Mouse (Mus musculus) MEL (cell line): ENCODE data around the gene Ip6k3. TPM values are rescaled to one million over a fixed set of nuclear protein-coding genes. Genes with fewer than 3 reads are reported as not detected.

Experiments used
- DNase-seq: peaks from one replicate; pipeline ENCODE4 v3.0.0; 2011; ENCODE audit warnings: low read depth, low spot score
- H3K27ac ChIP-seq: 2 replicates; pipeline ENCODE4 v1.5.1; 2012; ENCODE audit warnings: low read depth, mild to moderate bottlenecking, control low read depth, low read length, moderate library complexity; ENCODE audit not compliant: control insufficient read depth
- H3K27me3 ChIP-seq, 2 experiments: fragments of 150-350 bp in 1 of 2; sonication (generic) in 1 of 2; 2 replicates each; pipeline ENCODE4 v1.6.1; 2012; ENCODE audit warnings: low read length in 2 of 2, mild to moderate bottlenecking in 2 of 2, improper control_type of control experiment in 1 of 2, moderate library complexity in 1 of 2; ENCODE audit not compliant: insufficient read depth in 2 of 2, control insufficient read depth in 1 of 2
- H3K36me3 ChIP-seq, 2 experiments: 2 replicates each; pipeline ENCODE4 v1.6.1; 2012 to 2014; ENCODE audit warnings: low read length in 2 of 2, improper control_type of control experiment in 1 of 2, inconsistent platforms in 1 of 2, mild to moderate bottlenecking in 1 of 2; ENCODE audit not compliant: insufficient read depth in 2 of 2, control insufficient read depth in 1 of 2
- H3K4me1 ChIP-seq, 2 experiments: fragments of 150-350 bp in 1 of 2; sonication (generic) in 1 of 2; 2 replicates each; pipeline ENCODE4 v1.6.1; 2012; ENCODE audit warnings: low read length in 2 of 2, improper control_type of control experiment in 1 of 2, mild to moderate bottlenecking in 1 of 2; ENCODE audit not compliant: insufficient read depth in 2 of 2, control insufficient read depth in 1 of 2
- H3K4me3 ChIP-seq, 2 experiments: fragments of 150-350 bp in 1 of 2; sonication (generic) in 1 of 2; 2 replicates each; pipeline ENCODE4 v1.5.1; 2012; ENCODE audit warnings: low read depth in 2 of 2, low read length in 2 of 2, mild to moderate bottlenecking in 2 of 2, moderate library complexity in 2 of 2, control low read depth in 1 of 2, improper control_type of control experiment in 1 of 2; ENCODE audit not compliant: control insufficient read depth in 1 of 2, insufficient read depth in 1 of 2
- H3K79me2 ChIP-seq: 2 replicates; pipeline ENCODE4 v1.6.1; 2012; ENCODE audit warnings: mild to moderate bottlenecking, low read length, moderate library complexity; ENCODE audit not compliant: control insufficient read depth, poor library complexity, insufficient read depth
- H3K9ac ChIP-seq: 2 replicates; pipeline ENCODE4 v1.6.1; 2012; ENCODE audit warnings: low read depth, mild to moderate bottlenecking, control low read depth, low read length, moderate library complexity; ENCODE audit not compliant: control insufficient read depth, poor library complexity, severe bottlenecking
- H3K9me3 ChIP-seq: fragments of 150-350 bp; sonication (generic); replicated peaks from 2 replicates; pipeline ENCODE4 v1.6.1; 2012; ENCODE audit warnings: mild to moderate bottlenecking, low read length, improper control_type of control experiment, moderate library complexity; ENCODE audit not compliant: insufficient read depth
- BHLHE40 ChIP-seq: IDR thresholded peaks from 2 replicates; pipeline ENCODE4 v1.6.1; 2012; ENCODE audit warnings: low read depth, mild to moderate bottlenecking, inconsistent platforms, low read length, improper control_type of control experiment, borderline replicate concordance
- CHD1 ChIP-seq: IDR thresholded peaks from 2 replicates; pipeline ENCODE4 v1.6.1; 2012; ENCODE audit warnings: low read depth, mild to moderate bottlenecking, inconsistent platforms, low read length, improper control_type of control experiment
- CTCF ChIP-seq, 3 experiments: IDR thresholded peaks in 2 of 3; conservative IDR thresholded peaks in 1 of 3; 2 replicates each; pipeline ENCODE4 v1.5.1; 2011 to 2012; ENCODE audit warnings: low read length in 3 of 3, low read depth in 2 of 3, mild to moderate bottlenecking in 2 of 3, improper control_type of control experiment in 1 of 3, inconsistent platforms in 1 of 3, mixed read lengths in 1 of 3, moderate library complexity in 1 of 3; ENCODE audit not compliant: control insufficient read depth in 1 of 3, insufficient read depth in 1 of 3, poor library complexity in 1 of 3, severe bottlenecking in 1 of 3
- E2F4 ChIP-seq: IDR thresholded peaks from 2 replicates; pipeline ENCODE4 v1.6.1; 2011; ENCODE audit warnings: low read depth, low read length, improper control_type of control experiment, borderline replicate concordance
- ELF1 ChIP-seq: IDR thresholded peaks from 2 replicates; pipeline ENCODE4 v1.6.1; 2014; ENCODE audit warnings: low read depth, mild to moderate bottlenecking, inconsistent platforms, low read length, improper control_type of control experiment, moderate library complexity
- ETS1 ChIP-seq: IDR thresholded peaks from 2 replicates; pipeline ENCODE4 v1.6.1; 2012; ENCODE audit warnings: low read depth, mild to moderate bottlenecking, inconsistent platforms, low read length, improper control_type of control experiment, moderate library complexity
- JUND ChIP-seq: IDR thresholded peaks from 2 replicates; pipeline ENCODE4 v1.6.1; 2011; ENCODE audit warnings: low read depth, mild to moderate bottlenecking, improper control_type of control experiment, low read length
- MAFK ChIP-seq: IDR thresholded peaks from 2 replicates; pipeline ENCODE4 v1.6.1; 2011; ENCODE audit warnings: low read depth, mild to moderate bottlenecking, low read length, improper control_type of control experiment, borderline replicate concordance
- MAX ChIP-seq: IDR thresholded peaks from 2 replicates; pipeline ENCODE4 v1.6.1; 2011; ENCODE audit warnings: low read length, improper control_type of control experiment
- MEF2A ChIP-seq: IDR thresholded peaks from 2 replicates; pipeline ENCODE4 v1.6.1; 2014; ENCODE audit warnings: low read depth, mild to moderate bottlenecking, inconsistent platforms, low read length, improper control_type of control experiment; ENCODE audit not compliant: poor library complexity, insufficient replicate concordance, severe bottlenecking; ENCODE audit errors: extremely low read depth
- MYC ChIP-seq: IDR thresholded peaks from 2 replicates; pipeline ENCODE4 v1.6.1; 2011; ENCODE audit warnings: low read depth, mild to moderate bottlenecking, low read length, improper control_type of control experiment, moderate library complexity
- NRF1 ChIP-seq: IDR thresholded peaks from 2 replicates; pipeline ENCODE4 v1.6.1; 2014; ENCODE audit warnings: low read depth, mild to moderate bottlenecking, inconsistent platforms, low read length, improper control_type of control experiment, moderate library complexity; ENCODE audit not compliant: poor library complexity, insufficient read depth, severe bottlenecking
- POLR2A ChIP-seq, 2 experiments: IDR thresholded peaks; 2 replicates each; pipeline ENCODE4 v1.6.1; 2011 to 2012; ENCODE audit warnings: low read length in 2 of 2, mild to moderate bottlenecking in 2 of 2, control low read depth in 1 of 2, improper control_type of control experiment in 1 of 2, low read depth in 1 of 2, moderate library complexity in 1 of 2; ENCODE audit not compliant: control insufficient read depth in 1 of 2, insufficient read depth in 1 of 2, poor library complexity in 1 of 2
- SMC3 ChIP-seq: IDR thresholded peaks from 2 replicates; pipeline ENCODE4 v1.6.1; 2011; ENCODE audit warnings: low read depth, low read length, improper control_type of control experiment
- TBP ChIP-seq: IDR thresholded peaks from 2 replicates; pipeline ENCODE4 v1.8.0; 2011; ENCODE audit warnings: low read depth, low read length, improper control_type of control experiment
- USF1 ChIP-seq: IDR thresholded peaks from 2 replicates; pipeline ENCODE4 v1.6.1; 2014; ENCODE audit warnings: low read depth, mild to moderate bottlenecking, inconsistent platforms, low read length, improper control_type of control experiment, moderate library complexity
- ZMIZ1 ChIP-seq: IDR thresholded peaks from 2 replicates; pipeline ENCODE4 v1.6.1; 2012; ENCODE audit warnings: low read depth, mild to moderate bottlenecking, inconsistent platforms, low read length, improper control_type of control experiment, moderate library complexity
- ZNF384 ChIP-seq: IDR thresholded peaks from 2 replicates; pipeline ENCODE4 v1.6.1; 2012; ENCODE audit warnings: low read depth, mild to moderate bottlenecking, inconsistent platforms, low read length, improper control_type of control experiment
- polyA plus RNA-seq, 2 experiments: library from polyadenylated mRNA; stranded (reverse) in 1 of 2; unstranded in 1 of 2; fragments of >175 nt in 1 of 2; fragments of >200 nt in 1 of 2; gene quantifications; 2 replicates each; pipeline versions ENCODE4 v1.2.1 to v1.2.4; 2012; ENCODE audit warnings: low replicate concordance in 2 of 2, low read depth in 1 of 2; ENCODE audit not compliant: insufficient read length in 2 of 2, insufficient read depth in 1 of 2, missing spikeins in 1 of 2
- total RNA-seq: library from RNA; depleted of rRNA; stranded (reverse); fragments of 300-350 nt; gene quantifications from 2 replicates; pipeline ENCODE4 v1.2.3, GENCODE M21; 2012

Gene Ip6k3
- total and polyA plus RNA-seq, 3 experiments, result not detected

GRCm38 (mm10) chr17:27129819-27130218 lies 37.8 kb downstream of the Ip6k3 start:
- DNase-seq, result no peak
- H3K4me3 ChIP-seq, result no peak overlapping the region
- no peak for TF ChIP-seq BHLHE40
- TF ChIP-seq MAFK, result no peak
- TF ChIP-seq, all 39 proteins: peak for 0
- Histone ChIP-seq H3K27ac (no peak overlapping the region), H3K79me2 (peaks cover 7% of the 10 kb centered on the region), H3K27me3 (no peaks in the 10 kb centered on the region), H3K36me3 (peaks cover 0 to 8% of the 10 kb centered on the region in 2 experiments; a peak in 2 of 4 replicates), H3K9ac (no peak overlapping the region), H3K9me3 (no peaks in the 10 kb centered on the region), H3K4me1 (peaks cover under 1 to 12% of the 10 kb centered on the region in 2 experiments; a peak in 3 of 4 replicates)

- Histone ChIP-seq H3K27ac (no peak overlapping the region), H3K27me3 (no peaks in the 10 kb centered on the region), H3K79me2 (peaks cover 7% of the 10 kb centered on the region), H3K4me1 (peaks cover 4 to 15% of the 10 kb centered on the region in 2 experiments; a peak in 3 of 4 replicates), H3K4me3 (no peak overlapping the region), H3K36me3 (peaks cover under 1 to 13% of the 10 kb centered on the region in 2 experiments), H3K9ac (no peak overlapping the region), H3K9me3 (no peaks in the 10 kb centered on the region)
- no peak for DNase-seq
- TF ChIP-seq NRF1, result no peak
- TF ChIP-seq ZMIZ1, result no peak
- TF ChIP-seq MAFK, result no peak
- TF ChIP-seq ZNF384, result no peak
- TF ChIP-seq MEF2A, result no peak
- no peak for TF ChIP-seq E2F4
- no peak for TF ChIP-seq USF1
- TF ChIP-seq POLR2A (IDR thresholded peaks at IDR 0.05; ENCODE audit: control insufficient read depth in 1 of 2, insufficient read depth in 1 of 2, low read depth in 1 of 2, low read length in 2 of 2, poor library complexity in 1 of 2), result no peak
- no peak for TF ChIP-seq SMC3
- no peak for TF ChIP-seq ETS1
- TF ChIP-seq CTCF (IDR thresholded peaks at IDR 0.05 in 2 of 3, conservative IDR thresholded peaks at IDR 0.05 in 1 of 3; ENCODE audit: control insufficient read depth in 1 of 3, insufficient read depth in 1 of 3, low read depth in 2 of 3, low read length in 3 of 3, poor library complexity in 1 of 3, severe bottlenecking in 1 of 3), result no peak
- no peak for TF ChIP-seq JUND
- no peak for TF ChIP-seq BHLHE40
- no peak for TF ChIP-seq TBP
- no peak for TF ChIP-seq MYC
- no peak for TF ChIP-seq ELF1
- TF ChIP-seq MAX, result no peak
- TF ChIP-seq CHD1, result no peak
These were observed 38.3 kb downstream of the Ip6k3 start for GRCm38 (mm10) chr17:27129291-27129690.
